Mouse (Mus musculus) layer of hippocampus, adult 18-20 months (tissue): ENCODE results near the gene Crim1. TPM values are rescaled to one million over a fixed set of nuclear protein-coding genes. Genes with fewer than 3 reads are reported as not detected.

Experiments
- DNase-seq, 2 experiments: peaks; one replicate each; pipeline ENCODE4 v3.0.0; 2022; ENCODE audit warnings: low spot score in 2 of 2
- total RNA-seq, 2 experiments: library from RNA; stranded (reverse); gene quantifications; 2 replicates each; pipeline ENCODE4 v1.2.3; 2021

Gene Crim1
- total RNA-seq, 2 experiments from 2014 or later = 151 TPM

DNA sequence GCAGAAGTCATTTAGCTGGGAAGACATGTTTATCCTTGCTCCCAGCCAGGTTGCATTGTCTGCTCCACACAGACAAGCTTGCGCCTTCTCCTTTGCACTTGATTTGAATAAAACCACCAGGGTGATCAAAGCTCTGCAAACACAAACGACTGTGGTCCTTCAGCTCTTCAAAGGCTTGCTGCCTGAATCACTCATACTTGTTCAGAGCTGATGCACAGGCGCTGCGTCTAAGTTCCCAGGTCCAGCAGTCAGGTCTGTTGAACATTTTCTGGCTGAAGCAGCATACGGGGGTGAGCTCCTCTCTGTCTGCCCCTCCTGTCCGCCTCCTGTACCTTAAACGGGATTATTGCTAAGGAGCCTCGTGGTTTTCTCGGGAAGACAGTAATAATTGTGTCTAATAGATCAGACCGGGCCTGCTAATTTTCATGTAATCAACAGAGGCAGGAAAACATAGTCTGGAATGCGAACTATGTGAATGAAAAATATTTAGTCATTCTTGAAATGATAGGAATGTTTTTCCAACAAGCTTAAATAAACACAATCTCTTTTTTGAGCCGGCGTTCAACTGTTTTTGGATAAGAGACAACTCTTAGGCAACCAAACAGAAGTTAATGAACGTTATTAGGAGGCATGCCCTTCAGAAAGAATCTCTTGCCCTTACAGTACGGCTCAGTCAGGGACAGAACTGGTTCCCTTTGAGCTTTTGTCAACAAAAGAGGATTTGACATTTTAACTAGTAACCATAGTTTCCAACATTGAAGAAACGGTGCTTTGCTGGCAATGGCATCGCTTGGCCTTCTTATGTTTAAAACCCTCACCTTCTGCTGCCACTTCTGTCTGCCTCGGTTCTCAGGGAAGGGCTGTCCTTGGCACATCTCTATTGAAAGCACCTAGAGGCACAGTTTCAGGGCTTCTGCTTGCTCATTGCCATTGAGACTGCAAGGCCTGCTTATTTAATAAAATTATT lies 122.6 kb downstream of the Crim1 start:
- DNase-seq = no peak

DNA sequence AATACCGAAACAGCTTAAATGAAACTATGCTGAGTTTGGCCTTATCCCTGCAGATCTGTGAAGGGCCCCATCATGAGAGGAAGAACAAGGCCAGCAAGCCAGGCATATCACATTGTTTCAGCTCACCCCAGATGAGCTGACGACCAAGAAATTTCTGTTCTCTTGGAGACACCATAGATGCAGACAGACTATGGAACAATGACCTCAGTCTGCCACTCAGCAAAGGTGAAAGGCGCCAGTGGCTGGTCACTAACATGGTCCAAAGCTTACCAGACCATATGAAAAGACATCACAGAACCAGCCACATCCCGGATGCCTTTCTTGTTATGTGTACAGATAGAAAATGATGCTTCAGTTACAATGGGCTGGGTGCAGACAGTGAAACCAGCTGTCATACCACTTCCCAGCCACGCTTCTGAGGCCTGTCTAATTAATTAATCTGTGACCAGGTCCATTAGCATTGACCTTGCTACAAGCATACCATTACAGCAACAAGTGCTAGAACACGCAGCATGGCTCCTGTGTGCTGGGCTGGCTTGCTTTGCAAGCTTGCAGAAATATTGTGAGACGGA lies 125.8 kb downstream of the Crim1 start:
- no peak for DNase-seq

DNA sequence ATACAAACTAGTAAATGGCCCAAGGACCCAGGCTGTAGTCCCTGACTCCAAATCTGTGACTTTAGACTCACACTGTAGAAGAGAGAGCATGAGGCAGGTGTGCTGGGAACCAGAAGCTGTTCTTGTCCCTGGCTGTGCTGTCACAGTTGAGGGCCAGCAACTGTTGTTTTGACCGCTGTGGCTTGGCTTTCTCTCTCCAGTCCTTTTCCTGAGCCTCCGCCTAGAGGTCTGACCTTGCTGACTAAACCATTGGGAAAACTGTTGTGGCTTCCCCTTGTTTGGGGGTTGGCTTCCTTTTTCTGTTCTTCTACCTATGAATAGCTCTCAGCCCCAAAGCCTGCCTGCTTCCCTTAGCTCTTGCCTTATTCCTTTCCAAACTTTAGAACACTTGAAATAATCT lies 126.3 kb downstream of the Crim1 start:
- DNase-seq = no peak

DNA sequence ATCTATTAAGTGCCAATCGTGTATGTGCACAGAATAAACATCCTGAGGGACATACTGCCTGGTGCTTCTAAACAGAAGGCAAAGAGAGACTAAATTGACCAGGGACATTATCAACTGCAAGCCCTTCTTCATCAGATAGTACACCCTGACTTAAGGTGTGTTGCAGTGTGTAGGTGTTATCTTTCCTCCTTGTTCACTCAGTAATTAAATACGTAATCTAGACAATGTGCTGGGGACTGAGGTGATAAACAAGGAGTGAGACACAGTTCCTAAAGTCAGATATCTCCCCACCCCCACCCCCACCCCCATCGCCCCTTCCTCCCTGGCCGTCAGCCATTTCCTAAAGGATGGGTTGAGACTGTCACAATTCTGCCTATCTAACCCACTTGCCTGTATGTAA lies 127.1 kb downstream of the Crim1 start:
- no peak for DNase-seq

- DNase-seq = no peak
These were observed 128.2 kb downstream of the Crim1 start for GRCm38 (mm10) chr17:78328287-78328686.

DNA sequence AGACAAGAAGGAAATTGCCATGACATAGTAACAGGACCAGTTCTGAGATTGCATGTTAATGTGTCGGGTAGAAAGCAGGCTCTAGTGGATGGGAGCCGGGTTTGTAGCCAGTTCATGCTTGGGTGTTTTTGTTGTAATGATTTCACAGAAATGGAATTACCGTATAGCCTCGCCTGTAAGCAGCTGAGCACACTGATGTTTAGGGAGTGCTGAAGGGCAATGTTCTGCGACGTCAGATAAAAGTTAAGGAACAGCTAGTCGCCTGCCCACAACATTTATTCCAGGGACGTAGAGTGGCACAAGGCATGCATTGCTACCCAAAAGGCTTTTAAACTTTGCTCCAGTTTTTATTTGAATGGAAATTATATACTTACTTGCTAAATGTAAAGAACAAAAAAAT lies 131.4 kb downstream of the Crim1 start:
- no peak for DNase-seq

GRCm38 (mm10) chr17:78333275-78333674 lies 133.2 kb downstream of the Crim1 start:
- no peak for DNase-seq

DNA sequence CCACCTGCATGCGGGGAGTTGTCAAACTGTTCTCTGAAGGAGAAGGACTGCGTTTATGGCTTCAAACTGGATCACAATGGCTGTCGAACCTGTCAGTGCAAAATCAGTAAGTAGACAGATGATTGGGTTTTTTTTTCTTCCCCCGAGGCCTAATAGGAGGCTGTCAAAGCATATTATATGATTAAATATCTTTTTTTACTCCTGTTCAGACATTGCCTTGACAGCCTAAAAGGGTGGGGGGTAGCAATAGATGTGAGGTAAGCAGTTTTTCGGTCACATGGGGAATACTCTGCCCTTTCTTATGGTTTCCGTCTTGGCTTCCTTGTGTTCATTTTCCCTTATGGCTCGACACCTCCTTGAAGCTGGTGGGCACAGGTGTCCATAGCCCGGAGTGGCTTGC lies 135.2 kb downstream of the Crim1 start:
- DNase-seq = no peak

DNA sequence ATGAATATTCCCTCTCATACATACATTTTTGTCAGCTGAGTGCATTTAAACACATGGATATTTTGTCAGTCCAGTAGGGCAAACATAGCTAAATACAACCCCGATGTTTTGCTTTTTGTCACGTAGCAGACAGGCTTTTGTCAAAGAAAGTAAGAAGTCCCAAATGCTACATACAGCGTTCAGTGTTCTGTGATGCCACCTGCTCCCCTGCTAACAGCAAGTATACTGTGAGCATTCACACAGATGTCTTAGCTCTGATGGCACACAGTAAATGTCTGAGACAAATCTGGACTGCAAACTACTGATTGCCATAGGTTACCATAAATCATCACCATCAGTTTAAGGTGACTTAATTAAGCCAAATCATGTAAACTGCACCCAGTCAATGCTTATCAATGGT lies 143.6 kb downstream of the Crim1 start:
- DNase-seq = peak in 1 of 2 experiments; percentile 34

- no peak for DNase-seq
These were observed 147.2 kb downstream of the Crim1 start for GRCm38 (mm10) chr17:78347111-78347801.

GRCm38 (mm10) chr17:78351676-78352499 lies 151.8 kb downstream of the Crim1 start:
- no peak for DNase-seq

DNA sequence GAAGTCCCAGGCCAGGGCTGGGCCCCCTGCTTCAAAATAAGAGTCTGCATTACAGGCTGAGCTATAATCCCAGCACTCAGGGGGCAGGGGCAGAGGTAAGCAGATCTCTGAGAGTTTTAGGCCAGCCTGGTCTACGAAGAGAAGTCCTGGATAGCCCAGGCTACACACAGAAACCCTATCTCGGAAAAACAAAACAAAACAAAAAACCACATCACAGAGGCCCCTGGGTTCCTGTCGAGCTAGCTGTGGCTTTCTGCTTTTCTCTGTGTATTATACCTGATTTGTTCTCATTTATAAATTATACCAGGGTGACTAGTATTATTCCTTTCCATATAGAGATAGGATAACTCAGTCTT lies 152.4 kb downstream of the Crim1 start:
- DNase-seq = no peak

- no peak for DNase-seq
These were observed 154.4 kb downstream of the Crim1 start for GRCm38 (mm10) chr17:78354411-78354810.

- DNase-seq = no peak
These were observed 154.8 kb downstream of the Crim1 start for GRCm38 (mm10) chr17:78354871-78355270.

DNA sequence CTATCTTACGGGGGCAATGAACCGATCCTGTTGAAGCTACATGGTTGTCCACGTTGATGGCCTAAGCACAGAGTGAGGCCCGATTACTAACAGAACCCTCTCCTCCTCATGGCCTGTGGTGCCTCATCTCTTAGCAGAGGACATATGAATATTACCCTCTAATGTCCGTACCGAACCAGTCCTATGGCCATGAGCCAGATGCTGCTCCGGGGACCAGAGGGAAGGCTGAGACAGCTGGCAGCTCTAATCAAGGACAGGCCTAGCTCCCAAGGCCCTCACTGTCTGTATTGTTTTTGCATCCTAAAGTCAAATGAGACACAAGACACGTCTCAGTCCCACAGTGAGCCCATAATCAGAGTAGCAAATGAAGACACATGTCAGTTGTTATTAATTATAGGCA lies 155.6 kb downstream of the Crim1 start:
- DNase-seq = no peak

- DNase-seq = no peak
These were observed 157.7 kb downstream of the Crim1 start for GRCm38 (mm10) chr17:78357753-78358152.

DNA sequence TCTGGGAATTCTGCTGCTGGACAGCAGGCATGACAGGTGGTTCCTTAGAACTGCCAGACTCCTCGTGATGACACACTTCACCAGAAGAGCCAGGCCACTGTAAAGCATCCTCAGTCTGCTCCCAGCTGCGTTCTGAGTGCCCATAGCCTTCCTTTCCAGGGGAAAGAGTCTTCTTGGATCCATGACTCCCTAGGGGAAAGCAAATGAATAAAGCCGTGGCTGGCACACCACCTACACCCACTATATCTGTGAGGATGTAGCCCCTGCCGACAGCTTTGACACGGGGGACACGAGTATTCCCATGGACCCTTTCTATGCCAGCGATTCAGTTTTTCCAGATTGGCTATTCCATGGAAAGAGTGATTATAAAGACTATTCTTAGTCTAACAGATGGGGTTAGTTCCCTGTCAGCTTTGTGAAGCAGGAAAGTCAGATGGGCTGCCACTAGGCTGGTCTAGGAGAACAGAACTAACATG lies 158.2 kb downstream of the Crim1 start:
- DNase-seq = peak; percentile 30 to 74

GRCm38 (mm10) chr17:78361939-78362728 lies 162.1 kb downstream of the Crim1 start:
- no peak for DNase-seq

DNA sequence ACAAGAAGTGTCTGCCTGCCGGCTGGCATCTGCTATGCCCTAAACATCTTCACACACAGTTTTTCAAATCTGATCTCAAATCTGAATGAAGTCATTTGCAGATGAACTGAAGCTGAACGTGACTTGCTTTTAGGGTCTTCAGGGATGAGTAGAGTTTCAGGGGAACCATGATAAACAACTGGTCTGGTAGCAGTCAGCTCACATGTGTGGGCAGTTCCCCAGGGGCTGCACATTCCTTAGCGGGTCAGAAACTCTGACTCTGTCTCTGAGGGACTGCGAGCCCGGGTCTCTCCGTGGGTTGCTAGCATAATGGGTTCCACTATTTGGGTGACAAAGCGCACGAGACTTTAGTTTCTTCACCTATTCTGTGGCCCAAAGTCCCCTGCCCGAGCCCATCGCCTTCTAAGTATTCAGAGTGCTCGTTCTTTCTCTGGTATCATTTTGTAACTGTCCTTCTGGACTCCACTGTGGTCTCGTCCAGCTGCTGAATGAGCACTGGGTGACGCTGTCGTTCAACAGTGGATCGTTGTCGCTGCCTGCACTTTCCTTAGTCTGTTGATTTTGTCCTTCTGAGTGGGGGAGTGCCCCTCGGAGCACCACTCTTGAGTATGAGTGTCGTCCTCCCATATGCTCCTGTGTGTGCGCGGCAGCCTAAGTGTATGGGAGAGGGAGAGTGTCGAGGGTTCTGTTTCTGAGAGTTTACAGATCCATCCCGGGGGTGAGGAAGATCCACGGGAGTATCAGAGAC lies 164.7 kb downstream of the Crim1 start:
- DNase-seq = no peak

GRCm38 (mm10) chr17:78366070-78366469 lies 166.0 kb downstream of the Crim1 start:
- DNase-seq = no peak
